8 mouse cellular contexts compared by ENCODE assay signal in genomic region chr3:98042301-98042700, GRCm38 (mm10). TPM values are rescaled to one million over a fixed set of nuclear protein-coding genes. Genes with fewer than 3 reads are reported as not detected.
A peak's percentile ranks its signal among the peaks of the same experiment; 100 is the strongest.
DNase-seq lines count a peak whose midpoint lies in the region; ATAC-seq and TF ChIP-seq lines count a peak whose summit lies in the region.

No protein-coding gene starts in this region.

- no peak overlapping the region; the same call in 1 of the 2 replicates for H3K9ac ChIP-seq in lung, postnatal 0 days (replicated peaks; ENCODE audit: low read depth)
- 0 out of 2 replicates have a peak overlapping the region, but pooled peaks have one; percentile 9 for H3K9ac ChIP-seq in hindbrain, embryonic 15.5 days

- no peaks in the 10 kb centered on the region for H3K36me3 ChIP-seq in lung, postnatal 0 days (ENCODE audit: insufficient read depth, low read length)
- H3K36me3 ChIP-seq in hindbrain, embryonic 15.5 days = no peaks in the 10 kb centered on the region

- WGBS in lung, postnatal 0 days = 47% methylated on average over 6 of the region's 6 CpGs
- WGBS in hindbrain, embryonic 15.5 days = 61% methylated on average over 6 of the region's 6 CpGs
- 35% methylated on average over 6 of the region's 6 CpGs for WGBS in olfactory bulb, adult 2 months

- no peak for TF ChIP-seq CTCF in lung, postnatal 0 days (IDR thresholded peaks at IDR 0.05)
- TF ChIP-seq CTCF in embryonic fibroblast, embryonic 13.5 days (IDR thresholded peaks at IDR 0.05; ENCODE audit: borderline replicate concordance, insufficient read depth, low read length) = no peak
- no peak for TF ChIP-seq CTCF in olfactory bulb, adult 2 months (IDR thresholded peaks at IDR 0.05; ENCODE audit: insufficient read depth, low read depth, low read length)

- no peak for TF ChIP-seq POLR2A in embryonic fibroblast, embryonic 13.5 days (IDR thresholded peaks at IDR 0.05; ENCODE audit: low read depth, low read length)
- TF ChIP-seq POLR2A in olfactory bulb, adult 2 months (IDR thresholded peaks at IDR 0.05; ENCODE audit: insufficient read depth, low read depth, low read length) = no peak

- no peak for TF ChIP-seq EP300 in lung, postnatal 0 days (IDR thresholded peaks at IDR 0.05)

- H3K9me3 ChIP-seq in lung, postnatal 0 days (ENCODE audit: low read length) = no peaks in the 10 kb centered on the region
- no peaks in the 10 kb centered on the region for H3K9me3 ChIP-seq in hindbrain, embryonic 15.5 days

- ATAC-seq in lung, postnatal 0 days = no peak
- ATAC-seq in hindbrain, embryonic 15.5 days (ENCODE audit: low FRiP score, low read depth) = no peak
- ATAC-seq in inflammation-experienced regulatory T-cells, adult 6 months = no peak

- peaks cover 24% of the 10 kb centered on the region; the same call in 1 of the 2 replicates for H3K4me1 ChIP-seq in lung, postnatal 0 days (ENCODE audit: insufficient read depth, low read depth, low read length)
- peaks cover 25% of the 10 kb centered on the region for H3K4me1 ChIP-seq in embryonic fibroblast, embryonic 13.5 days (ENCODE audit: control insufficient read depth, insufficient read depth, low read length)
- peaks cover 34% of the 10 kb centered on the region for H3K4me1 ChIP-seq in hindbrain, embryonic 15.5 days (replicated peaks)
- peaks cover 32% of the 10 kb centered on the region for H3K4me1 ChIP-seq in olfactory bulb, adult 2 months (ENCODE audit: control insufficient read depth, insufficient read depth, low read length)

- peak overlapping the region; percentile 39; the same call in 1 of the 2 replicates for H3K4me2 ChIP-seq in lung, postnatal 0 days (replicated peaks; ENCODE audit: low read depth, low read length)
- H3K4me2 ChIP-seq in hindbrain, embryonic 15.5 days = 0 out of 2 replicates have a peak overlapping the region, but pooled peaks have one; percentile 19

- peak overlapping the region; percentile 62 for H3K27ac ChIP-seq in lung, postnatal 0 days (ENCODE audit: low read length)
- H3K27ac ChIP-seq in embryonic fibroblast, embryonic 13.5 days (ENCODE audit: insufficient read depth, low read length) = peak overlapping the region; percentile 86
- peak overlapping the region; percentile 52 for H3K27ac ChIP-seq in hindbrain, embryonic 15.5 days (replicated peaks)
- H3K27ac ChIP-seq in olfactory bulb, adult 2 months (ENCODE audit: insufficient read depth, low read depth, low read length) = peak overlapping the region; percentile 87

- no peak overlapping the region for H3K4me3 ChIP-seq in lung, postnatal 0 days (ENCODE audit: low read depth, low read length)
- no peak overlapping the region for H3K4me3 ChIP-seq in embryonic fibroblast, embryonic 13.5 days (ENCODE audit: insufficient read depth, low read length)
- no peak overlapping the region for H3K4me3 ChIP-seq in hindbrain, embryonic 15.5 days
- peak overlapping the region; percentile 17; the same call in 1 of the 2 replicates for H3K4me3 ChIP-seq in olfactory bulb, adult 2 months (ENCODE audit: insufficient read depth, low read depth, low read length)

- no peaks in the 10 kb centered on the region for H3K27me3 ChIP-seq in lung, postnatal 0 days (replicated peaks; ENCODE audit: insufficient read depth, low read length)
- no peaks in the 10 kb centered on the region for H3K27me3 ChIP-seq in hindbrain, embryonic 15.5 days

- DNase-seq in lung, postnatal 0 days (ENCODE audit: low spot score) = peak; percentile 39
- DNase-seq in lung, postnatal 14 days = no peak
- no peak for DNase-seq in B cell, adult 2 months
- no peak for DNase-seq in frontal cortex, postnatal 25 days (ENCODE audit: low spot score in 2 of 2)

RNA-seq across cellular contexts. Expression of gene Notch2, which starts 29.0 kb away (rescaled TPM):
- 18.3 and 20.1 TPM in 2 replicates for polyA plus RNA-seq in lung, postnatal 0 days (2015; fragmentation: Nextera tagmentation; extraction: Ambion mirVana)
- 45.2 and 49.4 TPM in 2 replicates for polyA plus RNA-seq in embryonic fibroblast, embryonic 13.5 days (2011; ENCODE audit: insufficient read length, low read depth, missing spikeins)
- 10.5 and 11.7 TPM in 2 replicates for polyA plus RNA-seq in hindbrain, embryonic 15.5 days (2015; fragmentation: Nextera tagmentation; extraction: Ambion mirVana)
- 43.4 TPM in 1 of 2 replicates, not detected in the other for polyA plus RNA-seq in olfactory bulb, adult 2 months (2012; ENCODE audit: insufficient read depth, insufficient read length, low replicate concordance, missing spikeins)
- 10 to 100 TPM; 13.2 to 20.4 (median 15.1) TPM for polyA plus RNA-seq in inflammation-experienced regulatory T-cells, adult 6 months (2017; shearing (Covaris generic))
